Mouse (Mus musculus): Measurements from ENCODE around the gene Psip1.

GRCm38 (mm10) chr4:83467615-83468014, 18.6 kb downstream of the Psip1 start:
- TF ChIP-seq POLR2A (IDR thresholded peaks at IDR 0.05; ENCODE audit: extremely low read depth, insufficient read depth, low read length) (no peak), CTCF (IDR thresholded peaks at IDR 0.05; ENCODE audit: low read depth, low read length) (no peak)
